Comparison of ENCODE assay signal across 8 mouse cellular contexts in the genomic region with DNA sequence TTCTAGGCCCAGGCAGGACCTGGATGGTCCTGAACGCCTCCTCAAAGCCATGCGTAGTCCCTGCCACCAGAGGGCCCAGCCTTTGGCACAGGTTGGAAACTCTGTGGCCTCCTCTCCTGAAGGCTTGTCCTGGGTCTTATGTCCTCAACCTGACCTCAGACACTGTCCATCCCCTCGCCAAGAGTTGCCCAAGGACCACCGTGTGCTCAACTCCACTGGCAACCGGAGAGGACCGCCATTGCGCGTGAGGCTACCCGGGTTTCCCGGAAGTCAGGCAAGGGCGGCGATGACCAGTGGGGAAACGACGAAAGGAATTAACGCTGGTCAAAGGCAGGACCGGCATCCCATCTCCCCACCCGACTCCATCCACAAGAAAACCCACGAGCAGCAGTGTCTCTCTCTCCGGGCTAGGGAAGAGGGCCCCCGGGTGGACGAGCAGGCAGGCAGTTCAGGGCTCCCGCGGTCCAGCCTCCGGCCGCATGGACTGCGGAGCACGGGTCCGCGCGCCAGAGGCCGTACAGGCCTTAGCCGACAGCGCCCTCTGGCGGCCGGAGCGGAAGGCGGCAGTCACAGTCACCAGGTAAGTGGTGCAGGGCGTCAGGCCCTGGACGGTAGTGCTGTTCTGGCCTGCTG. TPM values are rescaled to one million over a fixed set of nuclear protein-coding genes. Genes with fewer than 3 reads are reported as not detected.
DNase-seq lines count a peak whose midpoint lies in the region; ATAC-seq and TF ChIP-seq lines count a peak whose summit lies in the region.

No protein-coding gene starts in this region.

- peak; percentile 91 for DNase-seq in gastrocnemius, postnatal 14 days
- peak; percentile 84 to 92 for DNase-seq in left cerebral cortex, postnatal 10 days (ENCODE audit: extremely low spot score in 1 of 2, low spot score in 2 of 2)
- peak; percentile 89 to 92 for DNase-seq in right cerebral cortex, postnatal 10 days (ENCODE audit: low spot score in 2 of 2)
- peak; percentile 93 for DNase-seq in urinary bladder, postnatal 25 days (ENCODE audit: low spot score)

- intact Hi-C loops in gastrocnemius, postnatal 14 days (cut with DNase I; ENCODE audit: low total_unique reads): loop anchor here (5.0 kb wide), 1 partner anchor 48 kb away; no protein-coding TSS in a partner anchor
- intact Hi-C loops in left cerebral cortex, postnatal 10 days (cut with DNase I): no loop called here

- H3K4me3 ChIP-seq in cortical plate, adult 2 months (ENCODE audit: insufficient read depth, low read length): peak overlapping the region; percentile 42

- peak overlapping the region; percentile 31; the same call in 1 of the 2 replicates for H3K27ac ChIP-seq in cortical plate, adult 2 months (ENCODE audit: insufficient read depth, low read length)

- peak; percentile 48; the same call in 1 of the 2 replicates for TF ChIP-seq POLR2A in cortical plate, adult 2 months (IDR thresholded peaks at IDR 0.05; ENCODE audit: extremely low read depth, insufficient read depth, low read length)

- TF ChIP-seq CTCF in cortical plate, adult 2 months (IDR thresholded peaks at IDR 0.05; ENCODE audit: extremely low read depth, insufficient read depth, low read length): peak; percentile 74

- H3K4me1 ChIP-seq in cortical plate, adult 2 months (ENCODE audit: control insufficient read depth, insufficient read depth, low read length): 0 out of 2 replicates have a peak, but pooled peaks cover 1% of the 10 kb centered on the region

- ATAC-seq in activated CD4-positive, CD25-positive, alpha-beta regulatory T cell, adult 4 months: peak; percentile 55
- ATAC-seq in inflammation-experienced regulatory T-cells, adult 6 months: peak; percentile 62
- peak; percentile 80 for ATAC-seq in megakaryocyte progenitor cell, adult 5-6 weeks (replicated peaks; ENCODE audit: poor library complexity)

RNA-seq across cellular contexts. Expression of a gene that starts 4.5 kb away (rescaled TPM):
- under 1 TPM in 1 of 2 experiments, not detected in 1; 0.09 TPM for polyA plus RNA-seq in activated CD4-positive, CD25-positive, alpha-beta regulatory T cell, adult 4 months (2017; shearing (Covaris generic))
- polyA plus RNA-seq in cortical plate, adult 2 months (2012; rRNA removed): 29.8 and 32.1 TPM in 2 replicates
- 10 to 100 TPM in 1 of 2 experiments, 1 to 10 TPM in 1; 9.0 to 13.8 TPM for total RNA-seq in gastrocnemius, postnatal 14 days (2021)
- polyA plus RNA-seq in inflammation-experienced regulatory T-cells, adult 6 months (2017; shearing (Covaris generic)): under 1 TPM in 1 of 3 experiments, not detected in 2; 0.09 TPM
- 10 to 100 TPM; 14.6 to 19.3 TPM for total RNA-seq in left cerebral cortex, postnatal 10 days (2021)
- total RNA-seq in megakaryocyte progenitor cell, adult 5-6 weeks (2015): 0.22 and 0.37 TPM in 2 replicates
- total RNA-seq in megakaryocyte progenitor cell, adult 5-6 weeks (2017): 0.24 and 0.42 TPM in 2 replicates

RNA-seq across cellular contexts. Expression of a gene that starts 9.1 kb away (rescaled TPM):
- polyA plus RNA-seq in activated CD4-positive, CD25-positive, alpha-beta regulatory T cell, adult 4 months (2017; shearing (Covaris generic)): 10 to 100 TPM; 16.3 to 21.0 TPM
- 84.4 and 93.0 TPM in 2 replicates for polyA plus RNA-seq in cortical plate, adult 2 months (2012; rRNA removed)
- total RNA-seq in gastrocnemius, postnatal 14 days (2021): 10 to 100 TPM; 23.9 to 26.1 TPM
- polyA plus RNA-seq in inflammation-experienced regulatory T-cells, adult 6 months (2017; shearing (Covaris generic)): 10 to 100 TPM in 2 of 3 experiments, 1 to 10 TPM in 1; 9.8 to 27.2 (median 21.7) TPM
- 10 to 100 TPM; 56.0 to 57.9 TPM for total RNA-seq in left cerebral cortex, postnatal 10 days (2021)
- 57.0 and 58.9 TPM in 2 replicates for total RNA-seq in megakaryocyte progenitor cell, adult 5-6 weeks (2015)
- total RNA-seq in megakaryocyte progenitor cell, adult 5-6 weeks (2017): 69.8 and 90.6 TPM in 2 replicates

RNA-seq across cellular contexts. Expression of a gene that starts 15.7 kb away (rescaled TPM):
- under 1 TPM in 1 of 2 experiments, not detected in 1; 0.16 TPM for polyA plus RNA-seq in activated CD4-positive, CD25-positive, alpha-beta regulatory T cell, adult 4 months (2017; shearing (Covaris generic))
- polyA plus RNA-seq in cortical plate, adult 2 months (2012; rRNA removed): 39.2 and 50.5 TPM in 2 replicates
- 1 to 10 TPM; 1.3 to 1.4 TPM for total RNA-seq in gastrocnemius, postnatal 14 days (2021)
- polyA plus RNA-seq in inflammation-experienced regulatory T-cells, adult 6 months (2017; shearing (Covaris generic)): not detected
- 1 to 10 TPM; 3.0 to 5.4 TPM for total RNA-seq in left cerebral cortex, postnatal 10 days (2021)
- total RNA-seq in megakaryocyte progenitor cell, adult 5-6 weeks (2015): not detected in 2 replicates
- not detected in 2 replicates for total RNA-seq in megakaryocyte progenitor cell, adult 5-6 weeks (2017)

RNA-seq across cellular contexts. Expression of a gene that starts 20.2 kb away (rescaled TPM):
- polyA plus RNA-seq in activated CD4-positive, CD25-positive, alpha-beta regulatory T cell, adult 4 months (2017; shearing (Covaris generic)): not detected
- polyA plus RNA-seq in cortical plate, adult 2 months (2012; rRNA removed): not detected in 2 replicates
- not detected for total RNA-seq in gastrocnemius, postnatal 14 days (2021)
- not detected for polyA plus RNA-seq in inflammation-experienced regulatory T-cells, adult 6 months (2017; shearing (Covaris generic))
- not detected for total RNA-seq in left cerebral cortex, postnatal 10 days (2021)
- not detected in 2 replicates for total RNA-seq in megakaryocyte progenitor cell, adult 5-6 weeks (2015)
- total RNA-seq in megakaryocyte progenitor cell, adult 5-6 weeks (2017): not detected in 2 replicates

RNA-seq across cellular contexts. Expression of a gene that starts 32.7 kb away (rescaled TPM):
- 100 to 1,000 TPM; 160 to 164 TPM for polyA plus RNA-seq in activated CD4-positive, CD25-positive, alpha-beta regulatory T cell, adult 4 months (2017; shearing (Covaris generic))
- polyA plus RNA-seq in cortical plate, adult 2 months (2012; rRNA removed): 105 and 110 TPM in 2 replicates
- 10 to 100 TPM; 45.4 to 48.3 TPM for total RNA-seq in gastrocnemius, postnatal 14 days (2021)
- 100 to 1,000 TPM; 105 to 200 (median 117) TPM for polyA plus RNA-seq in inflammation-experienced regulatory T-cells, adult 6 months (2017; shearing (Covaris generic))
- 100 to 1,000 TPM; 103 to 111 TPM for total RNA-seq in left cerebral cortex, postnatal 10 days (2021)
- 203 and 210 TPM in 2 replicates for total RNA-seq in megakaryocyte progenitor cell, adult 5-6 weeks (2015)
- 70.0 and 102 TPM in 2 replicates for total RNA-seq in megakaryocyte progenitor cell, adult 5-6 weeks (2017)

Comparison
In these comparisons a context has a peak if more than half of its experiments do, and no peak if none do; other contexts are left out.
1. Peak in every context shown above with its lines: DNase-seq, ATAC-seq, H3K4me3 ChIP-seq and H3K27ac ChIP-seq.
2. RNA of a gene that starts 4.5 kb away (total RNA-seq): 14.6 to 19.3 TPM in left cerebral cortex, postnatal 10 days and 9.0 to 13.8 TPM in gastrocnemius, postnatal 14 days; 0.22 to 0.42 TPM in megakaryocyte progenitor cell, adult 5-6 weeks; every median in the first group is over 4 times any median in the second.